Mouse (Mus musculus) thymus, postnatal 4 days (tissue): ENCODE measurements around the gene Ttll5.
A peak's percentile ranks its signal among the peaks of the same experiment; 100 is the strongest.

Experiments used
- DNase-seq: peaks from one replicate; pipeline ENCODE4 v3.0.0; 2021

Ttll5 gene

DNA sequence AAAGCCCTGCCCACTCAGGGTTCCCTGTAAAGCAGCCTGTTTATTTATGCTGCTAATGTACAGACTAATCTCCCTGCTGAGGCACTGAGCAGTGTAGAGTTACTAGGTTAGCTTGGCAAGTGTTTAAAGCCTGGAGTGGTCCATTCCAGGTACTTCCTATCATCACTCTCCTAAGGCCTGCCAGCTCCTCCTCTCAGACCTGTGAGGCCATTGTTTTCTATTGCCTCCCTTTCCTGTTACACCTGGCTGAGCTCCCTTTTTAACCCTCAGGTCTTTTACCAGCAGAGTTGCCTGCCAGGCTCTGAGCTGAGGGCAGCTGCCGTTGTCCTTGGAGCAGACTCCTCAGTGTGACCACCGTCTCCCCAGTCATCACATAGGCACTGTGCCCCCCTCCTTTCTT lies 146.3 kb downstream of the Ttll5 start:
- DNase-seq, result no peak

DNA sequence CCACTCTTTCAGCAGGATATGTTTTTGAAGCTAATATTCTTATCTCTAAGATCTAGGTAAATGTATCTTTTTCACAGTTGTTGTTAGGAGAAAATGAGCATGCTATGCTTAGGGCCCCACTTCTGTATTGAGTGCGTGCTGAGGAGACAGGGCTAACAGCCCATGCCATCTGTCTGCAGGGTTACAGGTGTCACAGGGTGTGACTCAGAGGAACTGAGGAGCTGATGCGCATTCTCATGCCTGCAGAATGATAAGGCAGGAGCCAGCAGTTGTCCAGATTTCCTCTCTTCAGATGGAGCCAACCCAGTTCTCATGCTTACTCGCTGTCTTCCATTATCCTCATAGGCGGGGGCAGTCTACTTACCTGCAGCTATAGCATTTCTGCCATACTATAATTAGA lies 147.2 kb downstream of the Ttll5 start:
- peak; percentile 28 for DNase-seq

- DNase-seq, result peak; percentile 30
Observed at GRCm38 (mm10) chr12:85973526-85973925, 149.1 kb downstream of the Ttll5 start.

DNA sequence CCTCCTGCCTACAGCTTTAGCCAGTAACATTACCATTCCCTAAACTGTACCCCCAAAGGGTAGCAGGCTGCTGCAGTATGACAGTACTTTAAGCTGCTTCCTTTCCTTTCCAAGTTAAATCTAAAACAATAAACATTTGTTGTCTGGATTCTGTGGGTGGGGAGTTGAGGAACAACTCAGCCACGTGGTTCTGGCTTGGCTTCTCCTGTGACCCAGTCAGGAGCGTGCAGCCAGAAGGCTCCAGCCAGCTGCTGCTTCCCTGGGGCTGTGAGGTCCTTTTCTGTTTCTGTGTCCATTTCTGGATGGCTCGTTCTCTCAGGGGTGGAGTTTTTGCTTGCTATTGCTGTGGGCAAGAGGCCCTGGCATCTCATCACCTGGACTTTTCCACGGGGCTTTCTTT lies 149.6 kb downstream of the Ttll5 start:
- no peak for DNase-seq

GRCm38 (mm10) chr12:85979996-85980395 lies 155.5 kb downstream of the Ttll5 start:
- DNase-seq, result no peak

DNA sequence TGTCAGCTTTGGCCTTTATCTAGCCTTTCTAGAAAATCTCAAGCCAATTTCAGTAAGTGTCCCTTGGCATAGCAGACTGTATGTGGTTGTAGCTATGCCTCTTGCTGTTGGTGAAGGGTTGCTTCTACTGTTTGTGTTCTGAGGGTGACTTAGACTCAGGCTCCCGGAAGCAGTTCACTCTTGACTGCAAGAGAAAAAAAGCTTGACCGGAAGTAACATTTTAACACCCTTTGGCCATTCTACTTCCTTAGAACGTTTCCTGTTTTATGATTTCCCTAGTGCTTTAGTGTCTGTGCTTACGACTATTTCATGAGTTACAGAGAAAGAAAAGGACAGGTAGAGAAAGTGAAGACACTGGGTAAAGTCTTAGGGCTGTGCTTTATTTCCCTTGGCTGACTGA lies 161.1 kb downstream of the Ttll5 start:
- DNase-seq, result no peak

GRCm38 (mm10) chr12:85986024-85986423 lies 161.6 kb downstream of the Ttll5 start:
- no peak for DNase-seq

GRCm38 (mm10) chr12:85986540-85987443 lies 162.3 kb downstream of the Ttll5 start:
- DNase-seq, result no peak

GRCm38 (mm10) chr12:85987444-85987889 lies 163.0 kb downstream of the Ttll5 start:
- DNase-seq, result no peak

GRCm38 (mm10) chr12:85988121-85988520 lies 163.7 kb downstream of the Ttll5 start:
- DNase-seq, result no peak

DNA sequence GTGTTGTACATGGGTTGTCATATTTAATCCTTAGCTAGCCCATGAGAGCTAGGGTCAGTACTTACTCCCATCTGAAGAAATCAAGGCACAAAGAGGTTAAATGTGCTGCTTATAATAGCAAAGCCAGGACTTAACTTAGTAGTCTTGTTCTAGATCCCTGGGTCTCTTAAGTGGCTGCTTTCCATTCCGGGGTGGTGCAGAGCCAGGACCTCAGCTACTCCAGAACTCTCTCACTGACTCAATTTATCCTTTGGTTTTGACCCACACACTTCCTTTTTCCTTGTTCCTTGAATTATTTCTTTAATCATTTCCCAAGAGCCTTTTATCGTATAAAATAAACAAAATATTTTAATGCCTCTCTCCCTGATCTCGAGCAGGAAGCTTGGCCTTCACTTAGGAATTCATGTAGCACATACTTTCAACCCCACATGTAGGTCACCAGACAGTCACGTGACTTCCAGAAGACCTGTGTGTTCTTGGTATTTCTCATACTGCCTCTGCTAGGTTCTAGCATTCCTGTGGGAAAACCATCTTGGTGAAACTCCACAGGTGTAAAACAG lies 164.4 kb downstream of the Ttll5 start:
- DNase-seq, result no peak

DNA sequence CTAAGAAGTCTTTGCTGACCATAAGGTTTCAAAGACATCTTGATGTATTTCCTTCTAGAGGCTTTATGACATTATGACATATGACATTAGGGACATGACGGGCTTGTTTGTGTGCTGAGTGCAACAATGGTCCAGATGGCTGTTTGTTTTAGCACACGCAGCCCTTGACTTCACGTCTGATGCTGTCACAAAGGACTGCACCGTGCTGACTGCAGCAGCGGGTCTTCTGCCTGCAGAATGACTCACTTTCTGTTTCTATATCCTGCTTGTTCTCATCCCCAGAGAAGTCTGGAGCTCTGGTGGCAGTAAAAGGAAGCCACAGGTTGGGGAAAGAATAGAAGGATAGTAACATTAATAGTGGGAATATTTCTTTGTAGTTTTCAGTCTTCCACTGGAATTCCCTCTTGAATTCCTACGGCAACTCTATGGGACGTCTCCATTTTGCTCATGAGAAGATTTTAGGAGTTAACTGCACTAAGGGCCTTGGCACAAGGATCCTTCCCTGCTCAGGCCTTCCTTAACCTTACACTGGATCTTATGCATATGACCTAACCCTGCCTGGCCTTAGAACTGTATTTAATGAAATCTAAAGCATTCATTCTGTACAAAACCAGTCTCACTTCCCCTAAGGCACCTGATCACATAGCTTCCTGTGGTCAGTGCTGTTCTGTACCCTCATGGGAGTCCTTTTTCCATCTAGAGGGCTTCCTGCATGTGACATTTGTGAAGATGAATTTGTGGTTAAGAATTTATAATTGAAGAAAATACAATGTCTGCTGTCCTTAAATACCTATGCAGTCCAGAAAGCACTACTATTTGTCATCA lies 167.8 kb downstream of the Ttll5 start:
- no peak for DNase-seq

DNA sequence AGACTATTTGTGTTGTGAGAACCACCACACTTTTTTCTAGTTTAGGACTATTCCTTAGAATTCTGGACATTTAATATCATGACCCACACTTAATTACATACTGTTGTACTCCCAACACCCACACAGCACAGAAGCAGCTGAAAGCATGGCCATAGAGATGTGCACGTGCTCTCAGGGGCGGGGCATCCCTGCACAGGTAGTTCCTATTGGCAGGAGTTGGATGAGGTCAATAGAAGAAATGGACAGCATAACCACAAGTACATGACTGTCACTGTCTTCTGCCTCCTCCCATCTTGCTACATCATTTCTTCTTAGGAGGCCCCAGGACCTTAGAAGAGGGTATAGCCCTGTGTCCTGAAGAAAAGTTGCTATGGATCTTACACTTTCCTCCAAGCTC lies 168.4 kb downstream of the Ttll5 start:
- DNase-seq, result no peak

GRCm38 (mm10) chr12:85993790-85994360 lies 169.4 kb downstream of the Ttll5 start:
- DNase-seq, result no peak

- no peak for DNase-seq
Observed at GRCm38 (mm10) chr12:86000641-86001073, 176.2 kb downstream of the Ttll5 start.

GRCm38 (mm10) chr12:86001120-86001655 lies 176.7 kb downstream of the Ttll5 start:
- no peak for DNase-seq

GRCm38 (mm10) chr12:86004627-86005026 lies 180.2 kb downstream of the Ttll5 start:
- no peak for DNase-seq

GRCm38 (mm10) chr12:86007377-86007776 lies 182.9 kb downstream of the Ttll5 start:
- no peak for DNase-seq

GRCm38 (mm10) chr12:86010656-86011055 lies 186.2 kb downstream of the Ttll5 start:
- DNase-seq, result no peak

DNA sequence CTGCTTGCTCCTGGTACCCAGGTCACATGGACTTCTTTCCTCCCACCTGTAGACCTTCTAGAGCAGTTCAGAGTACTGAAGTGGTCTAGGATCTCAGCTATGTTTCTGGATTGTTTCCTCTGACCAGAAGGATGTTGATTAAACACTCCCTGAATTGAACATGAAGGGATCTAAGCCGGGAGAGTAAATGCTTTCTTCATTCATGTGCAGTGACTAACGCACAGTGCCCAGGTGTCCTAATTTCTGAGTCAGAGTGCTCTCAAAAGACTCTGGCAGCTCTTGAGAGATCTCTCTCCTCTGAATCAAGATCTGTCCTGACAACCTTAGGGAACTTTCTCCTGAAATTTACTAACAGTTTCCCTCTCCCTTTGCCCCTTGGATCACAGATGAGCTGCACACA lies 187.7 kb downstream of the Ttll5 start:
- no peak for DNase-seq

DNA sequence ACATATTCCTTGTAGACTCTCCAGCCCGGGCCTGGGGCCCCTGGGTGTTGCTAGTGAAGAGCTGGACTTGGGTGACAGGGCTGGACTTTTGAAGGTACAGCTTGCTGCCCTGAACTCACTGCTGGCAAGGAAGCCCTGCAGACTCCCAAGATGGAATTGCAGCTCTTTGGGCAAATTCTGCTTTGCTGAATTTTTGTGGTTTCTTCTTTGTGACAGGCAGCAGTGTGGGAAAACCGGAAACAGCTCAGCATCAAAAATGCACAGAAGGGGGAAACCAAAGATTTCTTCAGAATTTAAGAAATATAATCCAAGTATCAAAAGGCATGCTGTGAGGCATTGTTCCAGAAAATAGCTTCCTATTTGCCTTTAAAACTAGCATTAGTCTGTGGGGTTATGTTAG lies 189.7 kb downstream of the Ttll5 start:
- DNase-seq, result no peak

DNA sequence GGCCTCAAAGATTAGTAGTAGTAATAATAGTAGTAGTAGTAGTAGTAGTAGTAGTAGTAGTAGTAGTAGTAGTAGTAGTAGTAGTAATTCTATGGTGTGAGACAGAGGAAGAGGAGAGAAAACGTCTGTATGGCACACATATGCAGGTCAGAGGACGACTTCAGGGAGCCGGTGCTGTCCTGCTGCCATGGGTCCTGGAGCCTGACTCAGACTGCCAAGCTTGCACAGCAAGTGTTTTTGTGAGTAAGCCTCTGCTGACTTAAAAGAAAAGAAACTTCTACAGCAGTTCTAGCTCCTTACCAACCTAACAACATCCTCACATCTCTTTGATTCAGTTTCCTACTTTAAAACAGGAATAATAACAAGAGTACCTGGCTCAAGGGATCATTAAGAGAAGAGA lies 190.2 kb downstream of the Ttll5 start:
- DNase-seq, result no peak

DNA sequence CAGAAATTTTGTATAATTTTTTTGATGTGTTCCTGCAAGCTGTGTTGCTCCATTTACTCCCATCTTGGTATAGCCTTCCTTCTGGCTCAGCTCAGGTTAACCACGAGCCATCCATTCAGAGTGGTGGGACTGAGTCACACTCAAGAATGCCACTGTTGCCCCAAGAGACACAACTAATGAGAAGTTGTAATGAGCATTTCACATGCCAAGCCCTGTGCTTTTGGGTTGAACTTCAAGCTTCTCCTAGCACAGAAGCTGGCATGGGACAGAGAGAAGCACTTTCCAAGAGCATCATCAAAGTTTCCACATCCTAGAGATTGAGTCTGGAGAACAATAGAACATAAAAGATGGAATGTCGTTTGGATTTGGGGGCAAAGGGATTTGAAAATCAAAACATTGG lies 190.7 kb downstream of the Ttll5 start:
- no peak for DNase-seq
